Mouse (Mus musculus) left cerebral cortex, postnatal 10 days (tissue): ENCODE measurements around the gene Gm5741. TPM values are rescaled to one million over a fixed set of nuclear protein-coding genes. Genes with fewer than 3 reads are reported as not detected.
"Not testable (repeated sequence)": the region's sequence is repeated elsewhere in the genome, so short reads cannot be mapped to it uniquely, and the experiment has no call there.

Experiments used
- DNase-seq, 2 experiments: peaks; one replicate each; pipeline ENCODE4 v3.0.0; 2021 to 2022; ENCODE audit warnings: low spot score in 2 of 2, mixed read lengths in 1 of 2; ENCODE audit errors: extremely low spot score in 1 of 2
- intact Hi-C: fragments of 180-260 bp; cut with DNase I; formaldehyde crosslinking; loops from one replicate; pipeline ENCODE4 v1.15.1; 2025
- total RNA-seq, 2 experiments: library from RNA; stranded (reverse); gene quantifications; 2 replicates each; pipeline ENCODE4 v1.2.3; 2021

The Gm5741 gene
- total RNA-seq, result not detected

DNA sequence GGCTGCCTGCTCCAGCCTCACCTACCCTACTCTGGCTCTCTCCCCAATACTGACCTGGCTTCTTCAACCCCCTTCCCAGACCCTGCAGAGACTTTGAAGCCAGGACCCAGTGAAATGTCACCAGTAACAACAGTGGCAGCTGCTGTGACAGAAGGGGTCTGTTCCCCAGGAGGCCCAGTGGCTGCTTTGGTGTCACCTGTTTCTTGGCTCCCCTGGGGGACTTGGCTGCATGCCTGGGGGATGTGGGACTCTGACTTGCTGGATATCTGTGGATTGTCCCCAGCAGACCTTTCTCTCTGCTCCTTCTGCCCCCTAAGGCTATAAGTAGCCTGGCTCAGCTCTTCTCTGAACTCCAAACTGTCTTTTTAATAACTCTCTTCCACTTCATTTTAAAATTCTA lies at the start of gene Gm5741:
Gene Gm5741, minus strand, starts transcription at position 1 of the 400 bp plus-strand sequence.
- intact Hi-C loops, result no loop called here
- DNase-seq, result no peak

- intact Hi-C loops, result no loop called here
- no peak for DNase-seq
These were observed 49.2 kb upstream of the Gm5741 start for GRCm38 (mm10) chr8:85116984-85117383.

DNA sequence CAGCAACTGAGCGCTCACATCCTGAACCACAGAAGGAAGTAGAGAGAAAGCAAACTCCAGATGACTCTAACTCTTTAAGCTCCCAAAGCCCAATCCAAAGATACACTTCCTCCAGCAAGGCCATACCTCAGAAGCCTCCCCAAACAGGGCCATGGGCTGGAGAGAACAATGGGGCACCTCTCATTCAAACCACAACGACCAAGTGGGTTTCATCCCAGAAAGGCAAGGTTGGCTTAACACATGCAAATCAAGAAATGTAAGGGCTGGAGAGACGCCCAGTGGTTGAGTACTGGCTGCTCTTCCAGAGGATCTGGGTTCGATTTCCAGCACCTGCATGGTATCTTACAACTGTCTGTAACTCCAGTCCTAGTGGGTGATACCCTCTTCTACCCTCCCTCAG lies 47.7 kb upstream of the Gm5741 start:
- no peak for DNase-seq
- intact Hi-C loops, result no loop called here

DNA sequence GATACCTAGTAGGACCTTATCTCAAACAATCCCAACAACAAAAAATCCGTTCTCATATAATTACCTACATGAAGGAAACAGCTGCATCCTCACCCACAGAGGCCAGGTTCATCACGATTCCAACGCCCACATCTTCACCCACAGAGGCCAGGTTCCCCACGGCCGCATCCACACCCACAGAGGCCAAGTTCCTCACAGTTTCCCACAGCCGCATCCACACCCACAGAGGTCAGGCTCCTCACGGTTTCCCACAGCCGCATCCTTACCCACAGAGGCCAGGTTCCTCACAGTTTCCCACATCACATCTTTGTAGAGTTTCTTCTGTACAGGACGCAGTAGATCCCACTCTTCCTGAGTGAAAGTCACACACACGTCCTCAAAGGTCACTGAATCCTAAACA lies 45.5 kb upstream of the Gm5741 start:
- intact Hi-C loops, result no loop called here

DNA sequence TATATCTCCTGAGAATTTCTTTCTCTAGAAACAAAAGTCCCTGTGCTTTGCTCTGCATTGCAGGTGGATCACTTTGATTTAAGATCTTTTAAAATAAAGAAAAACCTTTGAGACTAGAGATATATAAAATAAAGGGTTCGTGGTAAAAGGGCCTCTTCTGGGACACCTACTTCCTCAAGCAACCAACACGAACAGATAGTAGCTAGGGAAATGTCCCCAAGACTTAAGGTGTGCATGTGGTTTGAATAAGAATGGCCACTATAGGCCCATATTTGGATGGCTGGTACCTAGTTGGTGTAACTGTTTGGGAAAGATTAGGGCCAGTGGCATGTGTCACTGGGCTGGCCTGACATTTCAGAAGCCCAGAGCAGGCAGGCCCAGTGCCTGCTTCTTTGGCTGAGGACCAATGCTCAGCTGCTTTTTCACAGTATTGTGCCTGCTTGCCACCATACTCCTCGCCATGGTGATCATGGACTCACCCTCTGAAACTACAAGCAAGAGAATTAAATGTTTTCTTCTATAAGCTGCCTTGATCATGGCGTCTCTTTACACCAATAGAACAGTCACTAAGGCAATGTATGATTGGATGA lies 32.4 kb upstream of the Gm5741 start:
- intact Hi-C loops, result no loop called here
- no peak for DNase-seq

More for the DNA sequence above, 45.5 kb upstream of the Gm5741 start:
- no peak for DNase-seq

- no peak for DNase-seq
- intact Hi-C loops, result no loop called here
These were observed 29.1 kb upstream of the Gm5741 start for GRCm38 (mm10) chr8:85096850-85097249.

GRCm38 (mm10) chr8:85096196-85096595 lies 28.4 kb upstream of the Gm5741 start:
- intact Hi-C loops, result no loop called here
- DNase-seq, result no peak

DNA sequence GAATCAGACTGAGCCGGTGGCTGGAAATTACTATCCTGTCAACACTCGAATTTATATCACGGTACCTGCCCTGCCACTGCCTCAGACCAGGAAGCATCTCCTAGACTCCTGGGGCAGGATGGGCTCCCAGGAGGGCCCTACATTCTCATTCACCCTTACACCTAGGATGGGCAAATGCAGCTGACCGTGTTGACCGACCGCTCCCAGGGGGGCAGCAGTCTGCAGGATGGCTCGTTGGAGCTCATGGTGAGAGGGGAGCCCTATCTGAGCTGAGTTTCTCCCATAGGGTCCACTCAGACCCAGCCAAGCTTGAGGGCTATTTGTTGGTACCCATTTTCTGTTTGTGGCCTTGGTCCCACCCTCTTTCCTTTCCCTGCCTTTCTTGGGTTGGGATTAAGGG lies 27.8 kb upstream of the Gm5741 start:
- intact Hi-C loops, result no loop called here
- DNase-seq, result no peak

DNA sequence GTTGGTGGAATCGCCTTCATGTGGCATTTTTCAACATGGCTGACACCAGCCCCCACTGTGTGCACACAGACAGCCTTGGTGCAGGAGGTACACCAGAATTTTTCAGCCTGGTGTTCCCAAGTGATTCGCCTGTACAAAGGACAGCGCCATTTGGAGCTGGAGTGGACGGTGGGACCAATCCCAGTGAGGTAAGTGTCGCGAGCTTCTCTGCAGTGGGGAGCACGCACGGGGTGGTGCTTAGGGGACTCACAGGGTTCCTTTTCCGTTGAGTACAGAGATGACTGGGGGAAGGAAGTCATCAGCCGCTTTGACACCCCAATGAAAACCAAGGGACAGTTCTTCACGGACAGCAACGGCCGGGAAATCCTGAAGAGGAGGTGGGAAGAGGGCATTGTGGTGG lies 27.3 kb upstream of the Gm5741 start:
- intact Hi-C loops, result no loop called here
- no peak for DNase-seq

DNA sequence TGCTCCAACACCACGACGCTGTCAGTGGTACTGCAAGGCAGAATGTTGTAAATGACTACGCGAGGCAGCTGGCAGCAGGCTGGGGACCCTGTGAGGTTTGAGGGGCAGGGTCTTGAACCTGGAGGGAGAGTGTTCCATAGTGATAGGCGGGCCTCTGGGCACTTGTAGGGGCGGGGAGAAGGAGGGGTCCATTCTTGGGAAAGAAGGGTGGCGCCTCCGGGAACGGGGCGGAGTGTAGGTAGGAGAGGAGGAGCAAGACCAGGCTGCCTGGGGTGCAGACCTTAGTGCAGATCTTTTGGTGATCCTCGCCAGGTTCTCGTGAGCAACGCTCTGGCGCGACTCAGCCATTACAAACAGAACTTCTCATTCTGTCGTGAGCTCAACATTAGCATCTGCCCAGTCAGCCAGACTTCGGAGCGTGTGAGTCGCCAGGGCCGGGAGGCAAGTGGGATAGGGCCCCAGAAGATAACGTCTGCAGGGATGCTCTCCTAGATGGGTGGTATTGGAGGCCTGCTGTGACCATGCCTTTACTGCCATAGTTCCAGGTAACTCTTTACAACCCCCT lies 23.8 kb upstream of the Gm5741 start:
- intact Hi-C loops, result no loop called here

GRCm38 (mm10) chr8:85090856-85091255 lies 23.1 kb upstream of the Gm5741 start:
- DNase-seq, result no peak
- intact Hi-C loops, result no loop called here

More for the DNA sequence above, 23.8 kb upstream of the Gm5741 start:
- DNase-seq, result peak in 1 of 2 experiments; percentile 28

DNA sequence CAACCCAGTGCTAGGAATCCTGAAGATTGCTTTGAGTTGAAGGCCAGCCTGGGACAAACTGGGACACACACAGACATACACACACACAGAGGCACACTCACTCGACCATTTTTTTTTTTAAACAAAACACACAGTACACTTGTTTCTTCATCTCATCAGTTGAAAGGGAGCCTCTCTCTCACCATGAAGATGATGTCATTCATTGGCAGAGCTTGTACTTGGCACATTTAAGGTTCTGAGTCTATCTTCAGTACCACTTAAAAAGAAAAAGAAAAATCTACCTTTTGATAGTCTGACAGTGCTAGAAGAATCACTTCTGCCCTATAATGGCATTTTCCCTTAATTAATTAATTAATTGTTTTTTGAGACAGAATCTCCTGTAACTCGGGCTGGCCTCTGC lies 21.0 kb upstream of the Gm5741 start:
- DNase-seq, result no peak
- intact Hi-C loops, result no loop called here

DNA sequence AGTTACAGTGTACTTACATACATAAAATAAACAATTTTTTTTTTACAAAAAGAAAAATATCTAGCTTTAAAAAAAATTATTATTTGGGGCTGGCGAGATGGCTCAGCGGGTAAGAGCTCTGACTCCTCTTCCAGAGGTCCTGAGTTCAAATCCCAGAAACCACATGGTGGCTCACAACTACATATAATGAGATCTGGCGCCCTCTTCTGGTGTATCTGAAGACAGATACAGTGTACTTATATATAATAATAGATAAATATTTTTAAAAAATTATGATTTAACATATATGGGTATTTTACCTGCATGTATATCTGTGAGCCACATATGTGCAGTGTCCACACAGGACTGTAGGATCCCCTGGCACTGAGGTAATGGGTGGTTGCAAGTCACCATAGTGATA lies 18.5 kb upstream of the Gm5741 start:
- intact Hi-C loops, result no loop called here
- DNase-seq, result peak in 1 of 2 experiments; percentile 12

DNA sequence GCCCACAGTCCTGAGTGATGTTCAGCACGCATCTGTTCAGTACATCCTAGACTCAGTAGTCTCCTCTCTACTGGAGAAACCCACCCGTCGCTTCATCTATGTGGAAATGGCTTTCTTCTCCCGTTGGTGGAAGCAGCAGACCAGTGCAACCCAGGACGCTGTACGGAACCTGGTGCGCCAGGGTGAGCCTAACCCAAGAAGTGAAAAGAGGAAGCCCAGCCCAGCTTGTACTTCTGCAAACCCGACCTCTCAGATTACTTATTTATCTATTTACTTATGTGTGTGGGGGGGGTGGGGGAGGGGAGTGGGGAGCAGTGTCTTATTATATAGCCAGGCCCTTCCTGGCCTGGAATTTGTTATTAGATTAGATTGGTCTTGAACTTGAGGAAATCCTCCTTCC lies 16.9 kb upstream of the Gm5741 start:
- intact Hi-C loops, result loop anchor here (5.0 kb wide), 1 partner anchor 188 kb away; no protein-coding TSS in a partner anchor
- DNase-seq, result peak in 1 of 2 experiments; percentile 30

DNA sequence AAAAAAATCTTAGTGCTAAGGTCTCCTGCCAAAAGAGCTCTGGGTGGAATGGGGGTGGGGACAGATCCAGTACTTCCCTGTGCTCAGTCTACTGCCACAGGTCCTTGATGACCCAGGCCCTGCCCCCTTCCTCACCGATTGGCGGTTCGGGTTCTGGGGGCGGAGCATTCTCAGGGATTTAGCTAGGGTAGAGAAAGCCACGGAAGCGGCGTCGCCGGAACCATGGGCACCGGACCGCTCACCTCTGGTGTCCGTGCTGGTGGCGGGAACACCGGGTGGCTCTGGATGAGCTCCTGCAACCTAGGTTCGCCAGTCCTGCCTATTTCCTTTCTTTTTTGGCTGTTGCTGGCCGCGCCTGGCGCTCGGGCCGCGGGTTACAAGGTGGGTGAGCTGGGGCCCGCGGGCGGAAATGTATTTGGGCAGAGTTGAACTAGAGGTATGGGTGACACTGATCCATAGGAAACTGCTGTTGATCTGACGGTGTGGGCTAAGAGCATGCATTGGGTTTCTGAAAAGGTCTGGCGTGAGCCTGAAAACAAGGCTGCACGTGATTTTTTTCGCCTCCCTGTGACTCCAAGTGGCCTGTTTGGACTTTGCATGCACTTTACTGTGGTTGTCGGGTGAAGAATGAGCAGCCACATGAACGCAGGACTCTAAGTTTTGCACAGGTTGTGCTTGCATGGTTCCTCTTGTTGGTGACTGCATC lies 15.5 kb upstream of the Gm5741 start, which contains the start of gene Man2b1:
Gene Man2b1, plus strand, starts transcription at position 163 of the 706 bp plus-strand sequence.
- intact Hi-C loops, result loop anchor here (5.0 kb wide), 1 partner anchor 189 kb away; no protein-coding TSS in a partner anchor
- peak; percentile 85 to 95 for DNase-seq

DNA sequence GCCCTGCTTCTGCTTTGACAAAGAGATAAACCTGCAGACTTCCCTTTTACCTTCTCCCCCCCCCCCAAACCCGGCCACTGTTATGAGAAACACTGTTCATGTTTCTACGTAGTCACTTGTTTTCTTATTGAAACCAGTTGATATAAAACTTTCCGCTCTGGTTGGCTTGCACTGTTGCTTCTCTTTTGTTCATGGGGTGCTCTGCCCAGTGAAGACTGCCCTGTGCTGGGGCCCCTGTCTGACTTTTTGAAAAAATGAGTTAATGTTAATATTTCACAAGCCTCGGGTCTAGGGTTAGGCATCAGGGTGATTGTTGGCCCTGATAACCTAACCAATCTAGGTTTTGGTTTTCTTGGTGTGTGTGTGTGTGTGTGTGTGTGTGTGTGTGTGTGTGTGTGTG lies 14.4 kb upstream of the Gm5741 start:
- intact Hi-C loops, result loop anchor here (5.0 kb wide), 1 partner anchor 190 kb away; no protein-coding TSS in a partner anchor
- DNase-seq, result not testable (repeated sequence)

- intact Hi-C loops, result loop anchor here (2.0 to 5.0 kb wide), 2 partner anchors 94 to 191 kb away; no protein-coding TSS in a partner anchor
- peak in 1 of 2 experiments; percentile 66 for DNase-seq
These were observed 13.4 kb upstream of the Gm5741 start, which contains the start of gene Wdr83 for GRCm38 (mm10) chr8:85081216-85081555. TSS of gene Wdr83 (minus strand) at chr8:85081306.

DNA sequence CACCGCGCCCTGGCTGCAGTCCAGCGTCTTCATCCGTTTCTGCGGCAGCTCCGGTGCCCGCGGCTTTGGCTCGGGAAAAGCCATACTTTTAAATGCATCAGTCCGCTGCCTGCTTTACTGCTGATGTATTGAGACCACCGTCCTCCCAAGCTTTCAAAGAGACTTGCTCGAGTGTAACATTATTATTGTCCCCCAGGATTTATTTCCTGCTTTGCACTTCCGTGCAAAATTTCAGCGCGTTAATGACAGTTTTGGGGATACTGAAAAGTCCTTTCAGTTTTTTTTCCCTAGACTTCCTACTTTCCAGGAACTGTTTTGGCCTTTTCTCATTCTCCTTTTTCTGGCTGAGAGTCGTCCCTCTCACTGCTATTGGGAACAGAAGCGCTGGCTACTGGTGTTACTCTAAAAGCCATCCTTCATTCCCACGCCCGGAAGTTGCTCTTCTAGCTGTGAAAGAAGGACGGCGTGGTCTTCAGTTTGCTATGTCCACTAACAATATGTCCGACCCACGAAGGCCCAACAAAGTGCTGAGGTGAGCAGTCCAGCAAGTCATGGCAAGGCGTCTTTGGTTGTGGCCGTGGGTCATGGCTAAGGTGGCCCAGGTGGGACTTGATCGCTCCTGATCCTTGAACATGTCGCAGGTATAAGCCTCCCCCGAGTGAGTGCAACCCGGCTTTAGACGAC lies 12.9 kb upstream of the Gm5741 start, which contains the start of gene Wdr83os:
Gene Wdr83os, plus strand, starts transcription at position 209 of the 684 bp plus-strand sequence.
- intact Hi-C loops, result loop anchor here (2.0 to 5.0 kb wide), 2 partner anchors 94 to 192 kb away; no protein-coding TSS in a partner anchor
- DNase-seq, result peak; percentile 43 to 53

- peak in 1 of 2 experiments; percentile 66 for DNase-seq
- intact Hi-C loops, result loop anchor here (2.0 to 5.0 kb wide), 2 partner anchors 95 to 192 kb away; no protein-coding TSS in a partner anchor
These were observed 12.4 kb upstream of the Gm5741 start for GRCm38 (mm10) chr8:85080214-85080531.
